Mouse (Mus musculus) ovary, postnatal 36 days (tissue): Measurements from ENCODE around the gene Pnpla5.

ENCODE experiments used
- DNase-seq: peaks from one replicate; pipeline ENCODE4 v3.0.0; 2022; ENCODE audit warnings: low spot score, mixed read lengths

Pnpla5 gene

GRCm38 (mm10) chr15:84065701-84066100, 57.3 kb downstream of the Pnpla5 start:
- no peak for DNase-seq

GRCm38 (mm10) chr15:84065140-84065539, 57.8 kb downstream of the Pnpla5 start, which contains the start of gene Efcab6:
Efcab6 (minus strand) TSS chr15:84065379.
- no peak for DNase-seq
